Mouse (Mus musculus): Measurements from ENCODE around the gene Mavs.
A peak's percentile ranks its signal among the peaks of the same experiment; 100 is the strongest.

Gene Mavs

GRCm38 (mm10) chr2:131261481-131262212, 27.8 kb downstream of the Mavs start:
- no peak for DNase-seq (ENCODE audit: low read depth)

- peak; percentile 93 for DNase-seq (ENCODE audit: low read depth)
Observed at GRCm38 (mm10) chr2:131262213-131262672, 28.4 kb downstream of the Mavs start, which contains the start of gene Pank2. Pank2 (plus strand) TSS chr2:131262495.

DNA sequence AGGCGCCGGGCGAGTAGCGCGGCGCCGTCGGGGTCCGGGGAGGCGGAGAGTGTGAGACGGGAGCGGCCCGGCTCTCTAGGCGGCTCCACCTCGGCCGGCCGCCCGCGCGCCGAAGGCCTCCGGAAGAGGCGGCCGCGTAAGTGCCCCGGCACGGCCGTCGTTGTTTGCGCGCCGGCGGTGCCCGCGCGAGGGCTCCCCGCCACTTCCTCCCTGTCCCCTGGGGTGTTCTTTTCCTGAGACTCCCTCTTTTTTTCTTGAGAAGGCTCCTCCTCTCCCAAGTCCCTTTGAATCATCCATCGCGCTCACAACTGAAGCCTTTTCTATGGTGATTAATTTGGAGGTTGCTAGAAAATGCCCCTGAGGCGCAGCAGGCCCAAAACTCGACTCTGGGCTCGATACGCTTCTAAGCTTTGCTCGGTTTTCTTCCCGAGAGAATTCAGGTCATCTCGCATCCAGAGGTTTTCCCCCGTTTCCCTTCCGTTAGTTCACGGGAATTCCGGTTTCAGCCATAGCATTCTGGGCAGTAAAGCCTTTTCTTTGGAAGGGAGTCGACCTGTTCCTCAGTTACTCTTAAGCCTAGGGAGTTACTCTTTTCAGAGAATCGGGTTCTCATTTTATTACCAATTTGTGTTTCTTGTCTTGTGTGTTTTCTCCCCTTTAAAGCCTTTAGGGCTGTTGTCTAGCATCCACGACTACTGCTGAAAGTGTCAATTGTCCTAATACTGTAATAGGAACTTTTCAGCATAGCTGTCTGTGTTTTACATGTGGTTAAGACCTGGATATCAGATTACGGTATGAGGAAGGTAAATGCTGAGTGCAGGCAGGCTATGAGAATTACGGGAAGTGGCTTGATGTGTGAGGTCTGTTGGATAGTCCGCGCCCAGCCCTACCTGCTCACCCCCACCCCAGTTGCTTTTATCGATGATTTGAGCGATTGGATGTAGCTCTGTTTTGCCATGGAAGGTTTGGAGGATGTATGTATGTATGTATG, 29.1 kb downstream of the Mavs start:
- DNase-seq (ENCODE audit: low read depth) = peak; percentile 28

DNA sequence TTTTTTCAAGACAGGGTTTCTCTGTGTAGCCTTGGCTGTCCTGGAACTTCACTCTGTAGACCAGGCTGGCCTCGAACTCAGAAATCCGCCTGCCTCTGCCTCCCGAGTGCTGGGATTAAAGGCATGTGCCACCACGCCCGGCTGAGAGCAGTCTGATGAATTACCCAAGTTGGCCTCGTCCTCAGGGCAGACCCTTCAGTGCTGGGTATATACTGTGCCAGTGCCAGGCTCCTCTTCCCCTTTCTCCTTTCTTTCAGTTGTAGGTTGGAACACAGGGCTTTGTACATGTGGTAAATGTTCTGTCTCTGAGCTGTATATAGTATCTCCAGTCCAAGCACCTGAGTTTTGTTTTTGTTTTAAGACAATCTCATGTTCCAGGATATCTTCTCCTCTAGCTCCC, 30.2 kb downstream of the Mavs start:
- DNase-seq (ENCODE audit: low read depth) = no peak

GRCm38 (mm10) chr2:131265056-131265455, 31.2 kb downstream of the Mavs start:
- no peak for DNase-seq (ENCODE audit: low read depth)

GRCm38 (mm10) chr2:131275493-131275892, 41.6 kb downstream of the Mavs start:
- DNase-seq (ENCODE audit: low read depth) = no peak

GRCm38 (mm10) chr2:131276722-131277121, 42.9 kb downstream of the Mavs start:
- no peak for DNase-seq (ENCODE audit: low read depth)

DNA sequence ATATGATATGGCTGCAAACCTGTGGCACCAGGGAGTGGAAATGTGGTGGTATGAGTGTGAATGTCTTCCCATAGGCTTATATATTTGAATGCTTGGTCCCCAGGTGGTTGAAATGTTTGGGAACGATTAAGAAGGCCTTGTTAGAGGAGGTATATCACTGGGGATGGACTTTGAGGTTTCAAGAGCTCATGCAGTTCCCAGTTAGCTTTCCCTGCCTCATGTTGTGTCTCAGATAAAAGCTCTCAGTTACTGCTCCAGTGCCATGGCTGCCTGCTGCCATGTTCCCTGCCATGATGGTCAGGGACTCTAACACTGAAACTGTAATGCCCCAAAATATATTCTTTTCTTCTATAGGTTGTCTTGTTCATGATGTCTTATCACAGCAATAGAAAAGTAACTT, 47.7 kb downstream of the Mavs start:
- no peak for DNase-seq (ENCODE audit: low read depth)

DNA sequence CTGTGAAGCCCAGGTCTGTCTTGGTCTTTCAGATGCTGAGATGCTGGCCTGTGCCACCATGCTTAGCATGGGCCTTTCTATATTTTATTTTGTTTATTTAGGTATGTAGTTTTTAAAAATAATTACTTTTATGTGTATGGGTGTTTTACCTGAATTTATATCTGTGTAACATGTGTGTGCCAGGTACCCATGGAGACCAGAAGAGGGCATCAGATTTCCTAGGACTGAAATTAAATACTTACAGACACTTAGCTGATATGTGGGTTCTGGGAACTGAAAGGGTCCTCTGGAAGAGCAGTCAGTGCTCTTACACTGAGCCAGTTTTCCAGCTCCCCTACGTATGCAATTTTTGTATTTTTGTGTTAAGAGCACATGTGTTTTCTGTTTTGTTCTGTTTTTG, 52.4 kb downstream of the Mavs start:
- no peak for DNase-seq (ENCODE audit: low read depth)

GRCm38 (mm10) chr2:131290669-131291068, 56.8 kb downstream of the Mavs start:
- DNase-seq (ENCODE audit: low read depth) = no peak

DNA sequence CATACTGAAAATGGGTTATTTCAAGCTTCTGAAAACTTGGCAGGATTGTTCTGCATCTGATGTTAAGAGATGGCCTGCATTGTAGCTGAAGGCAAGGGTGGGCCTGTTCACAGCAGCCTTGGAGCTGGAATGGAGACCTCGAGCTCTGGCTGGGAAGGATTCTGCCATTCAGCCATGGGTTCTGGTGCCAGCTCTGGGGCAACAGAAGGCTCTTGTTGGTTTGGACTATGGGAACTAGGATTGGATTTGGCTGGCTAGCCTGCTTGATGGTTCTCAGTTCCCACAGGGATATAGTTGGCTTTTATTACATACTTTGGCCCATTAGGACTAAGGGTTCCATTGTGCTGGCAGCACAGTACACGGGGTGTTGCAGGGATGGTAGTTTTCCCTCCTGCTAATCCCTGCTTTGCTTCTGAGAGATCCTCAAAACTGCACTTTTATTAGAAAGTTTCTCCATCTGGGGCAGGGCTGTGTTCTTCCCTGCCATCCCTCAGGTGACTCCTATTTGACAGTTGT, 62.9 kb downstream of the Mavs start:
- no peak for DNase-seq (ENCODE audit: low read depth)
